Mouse (Mus musculus): ENCODE results near the gene Nkapd1.

DNA sequence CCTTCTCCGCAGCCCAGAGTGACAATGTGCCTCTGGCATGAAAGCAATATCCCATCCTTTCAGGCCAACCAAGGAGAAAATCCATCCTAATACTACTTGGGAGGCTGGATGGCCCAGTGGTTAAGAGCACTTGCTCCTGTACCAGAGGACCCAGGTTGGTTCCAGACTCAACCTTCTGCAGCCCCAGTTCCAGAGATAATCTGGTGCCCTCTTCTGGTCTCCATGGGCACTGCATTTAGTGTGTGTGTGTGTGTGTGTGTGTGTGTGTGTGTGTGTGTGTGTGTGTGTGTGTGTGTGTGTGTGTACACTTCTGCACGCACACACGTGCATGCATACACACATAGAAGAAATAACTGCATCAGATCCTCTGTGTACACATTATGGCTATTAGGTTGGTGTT, 23.7 kb downstream of the Nkapd1 start:
- TF ChIP-seq CTCF (IDR thresholded peaks at IDR 0.05; ENCODE audit: extremely low read depth, insufficient read depth, insufficient read length, insufficient replicate concordance): no peak; the same call in 1 of the 2 replicates
- no peak for TF ChIP-seq POLR2A (IDR thresholded peaks at IDR 0.05; ENCODE audit: low read depth, low read length)

All from spleen, adult 2 months (tissue).